Mouse (Mus musculus) Muller cell, postnatal 12 days (primary cell): Measurements from ENCODE around the gene Cep83.

ENCODE experiments used
- DNase-seq: peaks from one replicate; pipeline ENCODE4 v3.0.0-alpha.2; 2015; ENCODE audit errors: inconsistent ontology term

Cep83 gene

DNA sequence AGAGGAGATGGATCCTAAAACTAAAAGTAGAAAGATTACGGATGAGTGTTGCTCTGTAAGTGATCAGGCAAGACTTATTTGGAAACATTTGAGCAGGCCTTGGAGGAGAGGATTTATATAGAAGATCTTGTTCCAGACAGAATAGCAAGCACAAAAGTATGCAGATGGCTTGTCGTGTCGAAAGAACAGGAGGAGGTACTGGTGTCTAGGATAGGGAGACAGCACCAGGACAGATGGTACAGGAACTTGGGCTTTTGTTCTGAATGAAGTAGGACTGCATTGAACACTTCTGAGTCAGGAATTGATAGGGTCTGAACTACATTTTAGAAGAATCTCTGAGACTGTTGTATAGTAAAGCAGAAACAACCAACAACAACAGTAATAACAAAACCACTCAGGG lies 89.1 kb downstream of the Cep83 start:
- no peak for DNase-seq

DNA sequence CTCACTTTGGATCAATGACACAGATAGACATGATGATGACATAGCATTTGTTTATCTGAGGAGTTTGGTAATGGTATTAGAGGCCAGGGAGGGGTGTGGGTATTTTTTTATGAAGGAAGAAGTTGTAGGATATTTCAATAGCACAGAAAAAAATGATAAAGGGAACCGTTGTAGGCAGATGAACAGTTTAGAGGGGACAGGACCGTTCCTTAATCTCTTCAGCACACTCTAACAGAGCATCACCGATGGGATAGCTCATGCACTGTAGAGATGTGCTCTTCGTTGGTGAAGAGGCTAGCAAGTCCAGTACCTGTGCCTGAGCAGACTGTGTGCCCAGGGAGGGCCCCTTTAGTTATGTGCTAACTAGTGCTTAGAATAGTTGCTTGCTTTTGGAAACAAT lies 90.9 kb downstream of the Cep83 start:
- DNase-seq, result no peak

DNA sequence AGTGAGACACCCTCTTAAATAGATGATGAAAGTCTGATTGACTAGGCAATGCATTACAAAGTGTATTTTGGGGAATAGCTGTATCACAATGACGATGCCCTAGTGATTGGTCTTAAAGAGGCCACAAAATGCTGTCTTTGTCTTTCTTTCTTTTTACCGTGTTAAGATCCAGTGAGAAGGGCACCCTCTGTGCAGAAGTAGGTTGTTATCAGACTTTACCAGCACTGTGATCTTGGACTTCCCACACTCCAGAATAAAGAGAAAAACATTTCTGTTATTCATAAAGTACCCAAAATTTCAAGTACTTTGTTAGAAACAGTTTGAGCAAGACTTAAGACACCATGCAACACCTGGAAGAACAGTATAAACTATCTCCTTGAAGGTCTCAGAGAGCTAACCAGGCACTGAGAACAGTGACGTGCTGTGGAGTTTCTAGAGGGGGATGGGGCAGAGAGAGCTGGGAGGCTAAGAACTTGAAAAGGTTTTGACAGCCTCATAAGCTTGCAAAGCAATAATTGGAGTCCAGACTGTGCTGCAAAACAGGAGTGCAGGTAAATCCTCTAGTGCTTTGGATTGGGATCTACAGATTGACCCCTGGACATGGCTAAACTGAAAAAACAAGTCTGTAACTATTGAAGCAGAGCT lies 92.3 kb downstream of the Cep83 start:
- no peak for DNase-seq

DNA sequence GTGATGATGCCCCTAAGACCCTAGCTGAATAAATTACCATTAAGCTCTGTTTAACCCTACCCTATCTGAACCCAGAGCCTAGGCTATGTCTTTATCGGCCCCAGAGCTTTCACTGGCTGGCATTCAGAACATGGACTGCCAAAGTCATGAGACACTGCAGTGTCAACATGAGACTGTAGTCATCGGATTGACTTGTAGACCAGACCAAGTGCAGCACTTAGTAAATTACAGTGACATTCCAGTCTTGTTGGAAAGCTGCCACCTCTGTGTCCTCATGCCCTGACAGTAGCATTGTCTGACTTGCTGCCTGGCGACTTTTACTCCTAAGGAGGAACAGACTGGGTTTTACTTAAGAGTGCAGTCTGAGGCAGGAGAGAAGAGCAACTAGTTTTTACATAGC lies 100.8 kb downstream of the Cep83 start:
- DNase-seq, result peak; percentile 71

DNA sequence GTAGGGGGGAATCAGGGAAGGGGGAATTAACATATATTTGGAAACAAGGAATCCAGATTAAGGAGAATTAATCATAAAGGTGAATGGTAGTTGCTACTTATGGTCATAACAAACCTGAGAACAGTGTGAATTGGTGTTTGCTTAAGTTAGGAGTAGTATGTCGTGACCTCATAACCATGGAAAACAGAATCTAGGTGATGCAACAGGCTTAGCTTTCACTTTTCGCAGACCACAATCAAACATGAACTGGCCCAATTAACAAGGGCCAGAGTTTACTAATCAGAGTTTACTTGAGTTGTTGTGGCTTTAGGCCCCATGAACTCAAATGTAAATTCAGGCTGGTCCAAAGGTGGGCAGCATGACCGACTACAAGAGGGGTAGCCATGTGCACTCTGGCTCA lies 105.5 kb downstream of the Cep83 start:
- DNase-seq, result no peak

DNA sequence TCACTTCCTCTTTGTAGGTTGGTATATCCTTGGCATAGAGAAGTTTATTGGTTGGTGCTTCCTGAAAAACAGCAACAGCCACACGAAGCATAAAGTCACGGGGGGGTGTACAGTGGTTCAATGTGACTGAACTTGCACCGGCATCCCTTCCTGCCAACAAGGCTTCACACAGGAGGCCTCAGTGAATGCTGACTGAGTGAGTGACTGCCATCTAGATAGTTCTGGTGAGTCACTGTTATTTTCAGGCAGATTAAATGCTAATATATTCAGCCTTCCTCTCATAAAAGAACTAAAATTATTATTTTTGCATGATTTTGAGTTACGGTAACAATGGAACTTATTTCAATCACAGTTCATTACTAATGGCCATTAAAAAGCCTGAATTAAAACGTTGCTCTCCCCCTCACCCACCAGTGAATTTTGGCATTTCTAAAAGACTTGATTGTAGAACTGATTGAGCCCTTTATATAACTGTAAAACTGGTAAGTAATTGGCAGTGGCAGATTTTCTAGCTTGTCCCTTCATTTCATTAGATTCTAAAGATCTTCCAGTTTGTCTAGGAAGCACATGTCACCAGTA lies 106.3 kb downstream of the Cep83 start:
- DNase-seq, result no peak

DNA sequence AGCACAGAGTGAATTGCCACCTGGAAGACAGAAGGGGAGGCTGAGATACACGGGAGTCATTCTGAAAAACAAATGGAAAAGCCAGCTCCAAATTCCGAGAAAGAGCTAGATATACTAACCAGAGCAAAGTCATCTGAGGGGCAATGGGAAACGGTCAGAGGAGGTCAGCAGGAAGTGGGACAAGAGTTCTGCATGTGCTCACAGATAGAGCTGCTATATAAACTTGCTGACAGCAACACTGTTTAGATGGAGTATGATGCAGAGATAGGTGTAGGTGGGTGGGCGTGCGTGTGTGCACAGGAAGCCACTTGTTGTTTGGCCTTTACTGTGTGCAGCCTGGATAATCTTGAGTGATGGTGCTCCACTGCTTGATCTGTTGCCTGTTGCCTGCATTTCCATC lies 109.7 kb downstream of the Cep83 start:
- no peak for DNase-seq

DNA sequence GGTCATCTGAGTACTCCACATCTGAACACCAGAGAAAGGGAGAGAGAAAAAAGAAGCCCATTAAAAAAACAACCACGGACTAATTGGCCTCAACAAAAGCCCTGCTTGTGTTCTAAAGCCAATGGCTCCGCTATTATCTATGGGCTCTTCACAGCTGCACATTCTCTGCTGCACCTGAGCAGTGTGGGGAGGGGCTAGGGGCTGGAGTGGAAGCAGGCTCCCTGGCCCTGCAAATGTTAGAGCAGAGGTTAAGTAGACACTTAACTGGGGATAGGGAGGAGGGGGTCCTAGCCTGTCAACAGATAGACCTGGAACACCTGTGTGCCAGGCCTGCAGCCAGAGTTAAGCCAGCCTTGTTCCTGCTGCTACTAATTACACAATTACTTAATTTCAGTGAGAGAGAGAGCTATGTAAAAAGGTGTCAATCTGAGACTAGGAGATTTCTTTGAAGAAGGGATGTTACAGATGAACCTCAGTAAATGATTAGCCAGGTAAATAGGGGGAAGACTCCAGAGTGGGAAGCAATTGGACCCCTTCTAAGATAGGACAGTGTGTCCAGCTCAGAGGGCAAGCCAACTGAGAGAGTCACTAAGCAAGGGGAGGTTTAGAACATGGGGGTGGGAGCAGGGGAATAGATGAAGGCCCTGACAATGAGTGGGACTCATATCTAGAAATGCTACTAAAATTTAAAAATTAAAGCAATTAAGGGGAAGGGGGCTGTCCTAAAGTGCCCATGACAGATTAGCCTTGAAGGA lies 111.2 kb downstream of the Cep83 start:
- no peak for DNase-seq

DNA sequence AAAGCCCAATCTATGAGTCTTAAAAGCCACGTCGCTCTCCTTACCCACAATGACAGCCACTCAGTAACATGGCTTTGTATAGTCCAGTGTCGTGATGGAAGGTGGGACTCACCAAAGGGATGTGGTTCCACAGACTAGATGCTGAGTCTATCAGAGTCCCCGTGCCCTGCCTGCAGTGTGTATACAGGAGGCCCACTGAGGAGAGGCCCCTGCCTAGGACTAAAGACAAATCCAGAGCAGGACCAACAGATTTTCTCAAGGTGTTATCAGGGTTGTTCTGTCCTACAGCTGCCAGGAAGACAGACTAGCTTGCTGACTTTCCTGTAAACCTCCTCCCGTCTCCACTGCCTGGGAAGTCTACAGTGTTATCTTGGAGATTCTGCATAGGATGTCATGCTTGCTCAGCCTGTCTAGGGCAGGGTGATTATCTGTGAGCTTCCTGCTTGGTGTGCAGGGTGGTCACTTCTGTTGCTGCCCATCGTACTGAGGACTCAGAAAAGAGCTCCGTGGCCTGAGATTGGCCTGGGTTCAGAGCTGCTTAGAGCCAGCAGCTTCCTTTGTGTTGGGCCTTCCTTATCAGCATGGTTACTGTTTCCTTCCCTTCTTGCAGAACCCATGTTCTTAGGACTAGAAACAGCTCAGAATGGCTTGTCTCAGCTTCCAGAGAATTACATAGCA lies 112.4 kb downstream of the Cep83 start:
- DNase-seq, result no peak

DNA sequence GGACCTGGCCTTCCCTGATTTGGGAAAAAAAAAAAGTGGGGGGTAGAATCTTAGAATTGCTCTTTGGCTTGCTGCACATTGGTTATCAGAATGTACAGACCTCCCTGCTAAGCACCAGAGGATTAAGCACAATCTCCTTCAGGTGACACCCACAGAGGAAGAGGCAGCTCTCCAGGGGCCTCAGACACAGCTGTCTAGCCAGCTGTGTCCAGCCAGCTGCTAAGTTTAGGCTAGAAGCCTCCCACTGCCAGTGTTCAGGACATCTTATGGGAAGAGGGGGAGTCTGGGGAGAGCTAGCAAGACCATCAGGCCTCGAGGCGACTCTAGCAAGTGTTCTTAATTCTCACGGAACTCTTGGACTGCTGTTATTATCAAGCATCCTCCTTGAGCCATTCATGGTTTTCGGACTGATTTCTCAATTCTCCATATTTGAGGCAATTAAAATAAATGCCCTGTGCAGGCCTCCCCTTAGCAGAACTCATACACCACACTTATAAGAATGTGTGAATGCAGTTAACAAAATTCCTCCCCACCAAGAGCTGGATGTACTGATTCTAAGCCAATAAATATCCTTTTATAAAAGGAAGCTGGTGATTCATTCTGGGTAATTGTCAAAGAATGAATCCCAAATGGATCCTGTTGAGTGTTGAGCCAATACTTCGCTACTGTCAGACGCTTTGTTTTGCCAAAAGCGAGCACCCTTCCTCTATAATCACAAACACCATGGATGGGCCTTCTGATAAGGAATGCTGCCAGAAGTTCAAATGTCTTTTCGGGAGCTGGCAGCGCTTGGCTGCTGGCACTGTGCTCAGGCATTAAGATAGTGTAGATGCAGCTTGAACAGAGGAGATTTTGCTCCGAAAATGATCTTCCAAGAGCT lies 115.8 kb downstream of the Cep83 start:
- peak; percentile 69 for DNase-seq

DNA sequence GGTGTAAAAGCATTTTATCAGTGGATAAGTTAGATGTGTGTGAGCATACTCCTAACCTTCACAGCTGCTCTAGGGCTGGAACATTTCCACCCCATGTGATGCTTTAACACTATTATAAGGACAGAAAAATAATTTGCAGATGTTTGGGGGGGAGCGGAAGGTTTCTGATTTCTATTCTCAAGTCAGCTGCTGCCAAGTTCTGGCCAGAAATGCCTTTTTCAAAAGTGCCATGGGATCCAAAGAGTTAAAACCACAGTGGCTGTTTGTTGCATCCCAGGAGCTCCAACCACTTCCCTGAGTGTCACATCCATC lies 116.4 kb downstream of the Cep83 start:
- no peak for DNase-seq

DNA sequence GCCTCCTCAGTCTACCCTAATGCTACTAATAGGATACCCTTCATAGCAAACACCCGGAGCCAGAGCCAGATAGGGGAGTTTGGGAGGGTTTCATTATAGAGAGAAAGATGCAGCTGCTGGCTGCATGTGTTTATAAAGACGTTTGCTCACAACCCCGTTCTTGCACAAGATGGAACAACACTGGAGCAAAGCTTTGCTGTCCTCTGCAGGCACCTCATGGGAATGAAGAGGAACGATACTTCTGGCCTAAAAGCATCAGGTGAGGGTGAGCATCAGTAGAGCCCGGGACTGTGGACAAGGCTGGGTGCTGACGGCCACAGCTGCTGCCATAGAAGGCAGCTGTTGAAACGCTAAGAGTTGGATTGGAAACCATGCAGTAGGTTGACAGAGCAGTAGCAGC lies 118.9 kb downstream of the Cep83 start:
- DNase-seq, result no peak

DNA sequence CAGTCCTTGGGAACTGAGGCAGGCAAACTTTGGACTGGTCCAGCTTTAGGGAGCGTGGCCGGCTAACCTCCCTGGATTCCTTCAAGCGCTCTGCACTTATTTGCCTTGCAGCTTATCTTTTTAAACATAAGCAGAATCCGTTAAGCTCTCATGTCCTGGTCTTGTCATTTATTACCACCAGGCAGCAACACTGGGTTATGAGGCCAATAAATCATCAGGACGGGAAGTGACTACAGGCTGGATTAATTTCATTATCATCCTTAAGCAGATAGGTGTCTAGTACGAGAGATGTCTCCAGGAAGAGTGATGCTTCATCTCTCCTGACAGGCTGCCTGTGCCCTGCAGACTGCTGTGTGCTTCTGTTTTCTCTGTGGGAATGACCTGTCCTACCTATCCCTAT lies 119.8 kb downstream of the Cep83 start:
- no peak for DNase-seq

DNA sequence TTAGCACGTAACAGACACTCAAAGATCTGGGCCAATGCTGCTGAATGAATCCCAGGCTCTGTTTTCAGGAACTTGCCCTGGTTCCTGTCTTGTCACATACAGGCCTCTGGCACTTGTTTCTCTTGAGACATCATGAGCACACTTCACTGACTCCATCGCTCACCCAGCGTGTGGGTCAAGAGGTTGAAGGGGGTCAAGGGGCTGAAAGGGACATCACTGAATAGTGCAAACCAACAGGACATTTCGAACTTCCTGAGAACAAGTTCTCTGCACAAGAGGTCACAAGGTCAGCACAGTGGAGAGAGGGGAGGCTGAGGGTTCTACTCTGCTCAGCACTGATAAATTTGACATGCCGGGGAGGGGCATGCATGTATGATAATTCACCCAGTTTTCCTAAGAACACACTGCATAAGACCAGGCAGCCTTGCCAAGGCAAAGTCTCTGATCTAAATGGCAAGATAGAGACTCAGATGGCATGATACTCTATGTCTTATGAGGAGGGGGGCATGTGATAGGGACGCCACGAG lies 121.6 kb downstream of the Cep83 start:
- DNase-seq, result no peak

DNA sequence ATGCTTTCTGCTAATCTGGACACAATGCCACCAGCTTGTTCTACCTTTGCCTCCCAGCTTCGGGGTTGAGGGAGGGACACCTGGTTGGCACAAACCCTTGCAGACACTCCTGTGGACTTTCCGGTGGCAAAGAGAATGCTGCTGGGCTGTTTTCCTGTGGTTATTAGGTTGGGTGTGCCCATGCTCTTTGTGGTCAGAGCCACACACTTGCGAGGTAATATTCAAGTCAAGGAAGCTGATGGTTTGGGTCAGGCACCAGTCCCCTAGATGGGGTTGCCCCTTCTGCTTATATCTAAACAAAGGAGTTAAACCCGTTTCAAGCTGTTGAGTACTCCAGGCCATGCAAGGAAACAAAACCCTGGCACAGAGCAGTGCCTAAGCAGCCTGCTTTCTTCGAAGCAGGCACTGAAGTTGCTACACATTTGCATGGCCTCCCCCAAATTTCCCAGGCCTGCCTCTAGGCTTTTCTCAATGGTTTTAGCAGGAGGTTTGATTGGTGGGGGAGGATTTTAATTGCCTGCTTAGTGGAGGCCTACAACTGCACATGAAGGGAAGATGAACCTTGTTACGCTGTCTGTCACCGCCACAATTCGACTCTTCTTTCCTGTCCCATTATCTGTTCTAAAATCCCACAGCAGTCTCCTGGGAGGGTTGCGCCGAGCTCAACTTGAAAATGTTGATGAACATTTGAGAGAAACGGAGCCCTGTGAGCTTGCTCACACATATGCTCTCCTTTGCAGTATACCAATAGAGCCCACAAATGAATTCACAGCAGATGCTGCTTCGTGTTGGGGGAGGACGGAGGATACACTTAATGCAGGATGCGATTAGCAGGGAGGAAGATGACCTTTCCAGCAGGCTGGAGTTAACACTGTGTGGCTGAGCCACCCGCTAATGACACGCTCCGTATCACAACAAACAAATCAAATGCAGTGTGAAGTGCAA lies 123.7 kb downstream of the Cep83 start:
- DNase-seq, result no peak

DNA sequence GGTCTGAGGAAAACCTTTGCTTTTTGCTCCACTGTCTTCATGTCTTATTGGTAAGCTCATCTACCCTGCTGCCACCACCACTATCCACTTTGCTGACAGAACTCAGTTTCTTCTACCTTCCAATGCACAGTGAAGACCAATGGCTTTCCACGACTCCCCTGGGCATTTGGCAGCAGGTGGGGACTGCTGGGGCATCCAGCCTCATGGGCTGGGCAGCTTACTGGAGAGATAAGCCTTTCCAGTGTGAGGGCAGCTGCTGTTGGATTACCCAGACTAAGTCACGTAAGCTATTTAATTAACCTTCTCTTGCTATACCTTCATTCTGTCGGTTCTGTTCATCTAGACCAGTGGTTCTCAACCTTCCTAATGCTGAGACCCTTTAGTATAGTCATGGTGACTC lies 129.7 kb downstream of the Cep83 start:
- no peak for DNase-seq

DNA sequence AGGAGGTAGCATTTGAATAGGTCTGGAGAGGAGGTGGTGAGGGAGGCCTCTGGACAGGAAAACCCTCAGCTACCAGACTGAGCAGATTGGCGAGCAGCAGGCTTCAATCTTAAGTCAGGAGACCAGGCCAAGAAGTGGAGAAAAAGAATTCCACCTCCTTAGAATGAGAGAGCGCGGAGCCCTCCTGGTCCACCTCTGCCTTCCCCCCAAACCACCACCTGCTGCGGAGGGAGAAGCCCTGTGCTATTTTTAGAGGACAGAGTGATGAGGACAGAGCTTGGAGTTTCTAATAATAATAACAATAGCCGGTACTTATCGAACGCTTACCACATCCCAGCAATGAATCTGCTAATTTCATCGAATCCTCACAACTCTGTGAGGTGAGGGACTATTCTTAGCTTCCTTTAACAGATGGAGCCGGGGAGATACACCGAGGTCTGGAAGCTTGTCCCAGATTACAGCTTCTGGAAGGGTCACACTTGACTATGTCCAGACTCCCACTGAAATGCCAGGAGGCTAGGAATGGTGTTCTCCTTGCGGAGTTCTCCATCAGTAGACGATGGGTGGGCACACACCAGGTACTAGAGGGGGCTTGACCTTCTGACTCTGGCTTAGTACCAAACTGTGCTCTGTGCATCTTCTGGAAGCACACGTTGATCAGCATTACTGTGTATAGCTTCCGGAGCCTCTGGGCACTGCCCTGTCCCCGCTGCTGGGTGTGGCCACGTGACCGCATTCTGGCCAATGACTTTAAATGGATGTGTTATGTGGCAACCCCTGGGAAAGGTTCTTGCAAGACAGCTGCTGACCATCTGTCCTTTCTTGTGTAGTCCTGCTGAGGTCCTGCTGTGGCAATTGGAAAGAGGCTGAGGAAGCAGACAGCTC lies 130.6 kb downstream of the Cep83 start:
- no peak for DNase-seq

DNA sequence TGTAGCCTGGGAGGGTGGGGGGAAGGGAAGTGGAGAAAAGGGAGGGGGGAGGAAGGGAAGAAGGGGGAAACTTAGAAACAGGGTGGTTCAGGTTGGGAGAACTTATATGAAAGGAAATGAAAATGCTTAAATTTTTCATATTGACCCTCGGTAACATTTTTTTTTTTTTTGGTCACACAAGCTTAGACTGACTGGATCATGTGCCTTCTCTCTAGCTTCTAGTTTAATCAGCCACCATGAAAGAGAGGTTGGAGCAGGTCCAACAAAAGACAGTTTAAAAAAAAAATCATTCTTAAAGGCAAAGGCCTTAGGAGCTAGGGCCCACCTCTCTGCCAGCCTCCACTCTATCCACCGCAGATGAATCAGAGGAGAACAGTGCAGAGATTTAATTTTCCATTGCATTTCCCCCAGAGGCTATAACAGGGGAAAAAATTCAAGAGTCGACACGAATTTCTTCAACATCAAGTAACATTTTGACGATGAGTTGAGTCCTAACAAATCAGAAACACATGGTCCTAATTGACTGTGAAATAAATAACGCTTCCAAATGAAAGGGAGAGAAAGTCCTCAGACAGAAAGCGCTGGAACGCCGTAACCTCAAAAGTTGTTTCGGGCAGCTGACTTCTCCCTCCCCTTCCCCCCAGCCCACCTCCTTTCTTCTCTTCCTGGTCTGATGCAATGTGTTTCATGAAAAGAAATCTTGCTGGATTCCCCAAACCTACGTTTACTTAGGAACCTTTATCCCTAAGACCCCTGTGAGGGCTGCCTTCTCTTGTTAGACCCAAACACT lies 135.7 kb downstream of the Cep83 start:
- peak; percentile 64 for DNase-seq

DNA sequence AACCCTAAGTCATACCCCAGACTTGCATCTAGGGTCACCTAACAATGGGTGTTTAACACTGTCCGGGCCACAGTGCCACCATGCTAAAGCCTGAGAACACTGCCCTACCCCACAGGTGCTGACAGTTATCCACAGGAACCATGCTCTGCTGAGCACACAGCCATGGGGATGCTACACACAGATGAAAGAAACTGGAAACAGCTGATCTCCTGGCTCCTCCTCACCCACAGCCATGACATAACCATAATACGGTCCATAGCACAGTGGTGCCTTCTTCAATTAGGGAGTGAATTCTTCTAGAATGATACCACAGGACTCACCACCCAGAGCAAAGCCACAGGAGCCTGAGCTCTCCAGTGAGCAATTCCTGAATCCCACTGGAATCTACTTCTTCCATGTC lies 137.5 kb downstream of the Cep83 start:
- DNase-seq, result peak; percentile 31
